8 mouse cellular contexts compared by ENCODE assay signal in genomic region chr19:46707296-46708151, GRCm38 (mm10). TPM values are rescaled to one million over a fixed set of nuclear protein-coding genes. Genes with fewer than 3 reads are reported as not detected.
DNase-seq lines count a peak whose midpoint lies in the region; ATAC-seq and TF ChIP-seq lines count a peak whose summit lies in the region.

Gene As3mt, plus strand, starts transcription at chr19:46707458.

- peaks cover 17% of the 10 kb centered on the region for H3K27me3 ChIP-seq in forebrain, embryonic 10.5 days (ENCODE audit: poor library complexity, severe bottlenecking)
- no peaks in the 10 kb centered on the region for H3K27me3 ChIP-seq in heart, postnatal 0 days (ENCODE audit: control insufficient read depth, insufficient read depth, low read length)
- H3K27me3 ChIP-seq in liver, embryonic 16.5 days (ENCODE audit: control insufficient read depth, insufficient read depth, low read depth, low read length), result no peaks in the 10 kb centered on the region
- H3K27me3 ChIP-seq in neural tube, embryonic 11.5 days (ENCODE audit: control insufficient read depth, insufficient read depth, low read length), result no peaks in the 10 kb centered on the region

- H3K9me3 ChIP-seq in forebrain, embryonic 10.5 days, result no peaks in the 10 kb centered on the region
- H3K9me3 ChIP-seq in heart, postnatal 0 days (replicated peaks; ENCODE audit: control insufficient read depth, low read length), result no peaks in the 10 kb centered on the region
- H3K9me3 ChIP-seq in liver, embryonic 16.5 days (replicated peaks; ENCODE audit: control insufficient read depth, low read length), result no peaks in the 10 kb centered on the region
- no peaks in the 10 kb centered on the region for H3K9me3 ChIP-seq in neural tube, embryonic 11.5 days (ENCODE audit: control insufficient read depth, low read length)

- peak within 1 kb of the TSS; percentile 91 for H3K4me2 ChIP-seq in heart, postnatal 0 days (ENCODE audit: low read depth, low read length)
- peak within 1 kb of the TSS; percentile 75 for H3K4me2 ChIP-seq in liver, embryonic 16.5 days (ENCODE audit: low read depth, low read length)
- H3K4me2 ChIP-seq in neural tube, embryonic 11.5 days (ENCODE audit: low read depth), result peak within 1 kb of the TSS; percentile 50

- TF ChIP-seq CTCF in bone marrow, adult 2 months (IDR thresholded peaks at IDR 0.05; ENCODE audit: control insufficient read depth, insufficient read depth, low read length), result no peak
- TF ChIP-seq CTCF in heart, postnatal 0 days (IDR thresholded peaks at IDR 0.05; ENCODE audit: low read depth), result no peak

- peak within 1 kb of the TSS; percentile 93 for H3K4me3 ChIP-seq in bone marrow, adult 2 months (replicated peaks; ENCODE audit: control insufficient read depth, low read depth, low read length)
- H3K4me3 ChIP-seq in forebrain, embryonic 10.5 days, result peak within 1 kb of the TSS; percentile 56
- peak within 1 kb of the TSS; percentile 62 for H3K4me3 ChIP-seq in heart, postnatal 0 days (ENCODE audit: low read depth, low read length)
- H3K4me3 ChIP-seq in liver, embryonic 16.5 days (ENCODE audit: low read depth, low read length), result peak within 1 kb of the TSS; percentile 63
- H3K4me3 ChIP-seq in neural tube, embryonic 11.5 days (ENCODE audit: low read depth, low read length), result peak within 1 kb of the TSS; percentile 41

- peak; percentile 9 to 34 for DNase-seq in CD8-positive naive resting alpha-beta T cell, adult 2 months (ENCODE audit: low read depth in 2 of 2, low spot score in 2 of 2)
- DNase-seq in forebrain, embryonic 10.5 days (ENCODE audit: extremely low spot score, low spot score), result peak; percentile 53
- peak; percentile 69 for DNase-seq in heart, postnatal 0 days (ENCODE audit: low spot score)
- DNase-seq in kidney, postnatal 25 days, result peak; percentile 90 to 94
- DNase-seq in neural tube, embryonic 11.5 days (ENCODE audit: low spot score), result peak; percentile 77
- peak; percentile 60 to 66 for DNase-seq in thymus, adult 18-20 months

- no peaks in the 10 kb centered on the region; the same call in 1 of the 2 replicates for H3K36me3 ChIP-seq in forebrain, embryonic 10.5 days (replicated peaks)
- peaks cover 18% of the 10 kb centered on the region for H3K36me3 ChIP-seq in heart, postnatal 0 days (replicated peaks; ENCODE audit: control insufficient read depth, insufficient read depth, low read length)
- no peaks in the 10 kb centered on the region for H3K36me3 ChIP-seq in liver, embryonic 16.5 days (ENCODE audit: control insufficient read depth, insufficient read depth)
- H3K36me3 ChIP-seq in neural tube, embryonic 11.5 days (ENCODE audit: control insufficient read depth, insufficient read depth, low read length), result no peaks in the 10 kb centered on the region

- 8% methylated on average over 31 of the region's 31 CpGs for WGBS in bone marrow, adult 2 months
- 13% methylated on average over 31 of the region's 31 CpGs for WGBS in forebrain, embryonic 10.5 days
- 7% methylated on average over 31 of the region's 31 CpGs for WGBS in heart, postnatal 0 days
- WGBS in liver, embryonic 16.5 days (ENCODE audit: insufficient replicate concordance), result 10% methylated on average over 31 of the region's 31 CpGs
- 16% methylated on average over 31 of the region's 31 CpGs for WGBS in neural tube, embryonic 11.5 days

- H3K4me1 ChIP-seq in bone marrow, adult 2 months (ENCODE audit: control insufficient read depth, insufficient read depth, low read length), result peaks cover 4% of the 10 kb centered on the region; the same call in 1 of the 2 replicates
- H3K4me1 ChIP-seq in forebrain, embryonic 10.5 days, result peaks cover 17% of the 10 kb centered on the region
- H3K4me1 ChIP-seq in heart, postnatal 0 days (ENCODE audit: control insufficient read depth, insufficient read depth), result peaks cover 18% of the 10 kb centered on the region
- H3K4me1 ChIP-seq in liver, embryonic 16.5 days (ENCODE audit: control insufficient read depth, low read depth, low read length), result peaks cover 11% of the 10 kb centered on the region
- no peaks in the 10 kb centered on the region for H3K4me1 ChIP-seq in neural tube, embryonic 11.5 days (ENCODE audit: control insufficient read depth, insufficient read depth, low read length)

- peak; percentile 88 for ATAC-seq in heart, postnatal 0 days (ENCODE audit: insufficient read depth, low read depth)
- peak; percentile 77 for ATAC-seq in liver, embryonic 16.5 days (ENCODE audit: low read depth)
- ATAC-seq in neural tube, embryonic 11.5 days (ENCODE audit: insufficient read depth, low FRiP score, low TSS enrichment), result no peak

- no peak for TF ChIP-seq POLR2A in bone marrow, adult 2 months (IDR thresholded peaks at IDR 0.05; ENCODE audit: borderline replicate concordance, control insufficient read depth, low read depth, low read length)

- no peak for TF ChIP-seq EP300 in heart, postnatal 0 days (IDR thresholded peaks at IDR 0.05; ENCODE audit: low read depth)

- H3K27ac ChIP-seq in bone marrow, adult 2 months (ENCODE audit: control insufficient read depth, insufficient read depth, low read depth, low read length, poor library complexity), result no peak within 1 kb of the TSS
- peak within 1 kb of the TSS; percentile 84 for H3K27ac ChIP-seq in forebrain, embryonic 10.5 days
- H3K27ac ChIP-seq in heart, postnatal 0 days (ENCODE audit: low read depth), result peak within 1 kb of the TSS; percentile 66
- H3K27ac ChIP-seq in liver, embryonic 16.5 days (ENCODE audit: low read length), result peak within 1 kb of the TSS; percentile 40
- H3K27ac ChIP-seq in neural tube, embryonic 11.5 days (ENCODE audit: low read depth, low read length), result no peak within 1 kb of the TSS

- peak within 1 kb of the TSS; percentile 57 for H3K9ac ChIP-seq in heart, postnatal 0 days (replicated peaks; ENCODE audit: low read depth, low read length)
- H3K9ac ChIP-seq in liver, embryonic 16.5 days (ENCODE audit: low read depth, low read length), result peak within 1 kb of the TSS; percentile 57
- peak within 1 kb of the TSS; percentile 55 for H3K9ac ChIP-seq in neural tube, embryonic 11.5 days (ENCODE audit: low read length)

RNA-seq across cellular contexts. Expression of gene As3mt, which starts in this region (rescaled TPM):
- 3.9 and 8.5 TPM in 2 replicates for polyA plus RNA-seq in bone marrow, adult 2 months (2011; ENCODE audit: insufficient read depth, insufficient read length, low replicate concordance, missing spikeins)
- 23.9 and 27.3 TPM in 2 replicates for polyA plus RNA-seq in forebrain, embryonic 10.5 days (2016; fragmentation: Nextera tagmentation; extraction: Ambion mirVana)
- 24.1 and 33.7 TPM in 2 replicates for total RNA-seq in heart, postnatal 0 days (2014; rRNA removed; ENCODE audit: low replicate concordance)
- polyA plus RNA-seq in heart, postnatal 0 days (2015; fragmentation: Nextera tagmentation; extraction: Ambion mirVana), result 54.4 and 61.7 TPM in 2 replicates
- 18.2 and 18.6 TPM in 2 replicates for polyA plus RNA-seq in liver, embryonic 16.5 days (2015; fragmentation: Nextera tagmentation; extraction: Ambion mirVana)
- polyA plus RNA-seq in neural tube, embryonic 11.5 days (2014; fragmentation: Nextera tagmentation; extraction: Ambion mirVana), result 33.0 and 35.2 TPM in 2 replicates

Comparison
In these comparisons a context has a peak if more than half of its experiments do, and no peak if none do; other contexts are left out.
1. DNase-seq: peak in every context shown above with its lines; median percentile 92 in kidney, postnatal 25 days; 77 in neural tube, embryonic 11.5 days; 69 in heart, postnatal 0 days; 63 in thymus, adult 18-20 months; 53 in forebrain, embryonic 10.5 days; 22 in CD8-positive naive resting alpha-beta T cell, adult 2 months.
2. H3K27ac ChIP-seq: peak in forebrain, embryonic 10.5 days (single experiment), heart, postnatal 0 days (single experiment) and liver, embryonic 16.5 days (single experiment); none in bone marrow, adult 2 months (single experiment) and neural tube, embryonic 11.5 days (single experiment).
3. H3K4me3 ChIP-seq: peak in every context shown above with its lines; median percentile 93 in bone marrow, adult 2 months; 63 in liver, embryonic 16.5 days; 62 in heart, postnatal 0 days; 56 in forebrain, embryonic 10.5 days; 41 in neural tube, embryonic 11.5 days.
4. Peak in every context shown above with its lines, with median percentiles within 50 percentile points of each other: H3K4me2 ChIP-seq and H3K9ac ChIP-seq.